Mouse (Mus musculus): ENCODE measurements at regions not wholly inside any gene's neighbourhood (a gene's known extent, or its start where the extent isn't known, plus 50 kb on each side); places are given as distances from the start of the nearest gene placed in this dataset.

- TF ChIP-seq CTCF (IDR thresholded peaks at IDR 0.05; ENCODE audit: control insufficient read depth, insufficient read depth, insufficient read length) (no peak), USF1 (IDR thresholded peaks at IDR 0.05; ENCODE audit: low read depth) (no peak)
These were observed 61.8 kb upstream of the Cdkn2b start for GRCm38 (mm10) chr4:89372631-89373030.

Data from C2C12 (cell line).